Mouse (Mus musculus): ENCODE measurements around the gene Sept4.

DNA sequence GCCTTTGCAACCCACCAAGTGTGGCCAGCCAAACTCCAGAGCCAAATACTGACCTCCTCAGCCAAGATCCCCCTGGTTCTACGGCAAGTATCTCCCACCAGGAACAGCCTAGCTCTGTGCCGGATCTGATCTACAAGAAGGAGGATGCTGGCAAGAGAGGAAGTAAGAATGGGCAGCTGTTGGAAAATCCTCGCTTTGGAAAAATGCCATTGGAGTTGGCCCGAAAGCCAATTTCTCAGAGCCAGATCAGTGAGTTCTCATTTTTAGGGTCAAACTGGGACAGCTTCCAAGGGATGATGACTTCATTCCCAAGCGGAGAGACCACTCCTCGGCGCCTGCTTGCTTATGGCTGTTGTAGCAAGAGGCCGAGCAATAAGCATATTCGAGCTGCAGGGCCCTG lies 42.8 kb downstream of the Sept4 start:
- no peak for TF ChIP-seq POLR2A (IDR thresholded peaks at IDR 0.05; ENCODE audit: borderline replicate concordance, insufficient read depth, low read length)
- no peak for TF ChIP-seq CTCF (IDR thresholded peaks at IDR 0.05; ENCODE audit: borderline replicate concordance, insufficient read depth, low read depth, low read length)
